Mouse (Mus musculus) liver, embryonic 16.5 days (tissue): ENCODE data around the gene Fam20b. TPM values are rescaled to one million over a fixed set of nuclear protein-coding genes. Genes with fewer than 3 reads are reported as not detected.

ENCODE experiments used
- ATAC-seq: fragments of 200-750 bp; cut with Nextera tagmentation; 2 replicates; pipeline ENCODE4 v1.8.0; 2017; ENCODE audit warnings: low read depth, mild to moderate bottlenecking, moderate number of reproducible peaks, moderate library complexity
- H3K27ac ChIP-seq: fragments of 300-500 bp; sonication (generic); 2 replicates; pipeline ENCODE4 v1.5.1; 2014; ENCODE audit warnings: mild to moderate bottlenecking, low read length
- H3K27me3 ChIP-seq: fragments of 300-500 bp; sonication (generic); 2 replicates; pipeline ENCODE4 v1.6.1; 2014; ENCODE audit warnings: low read depth, low read length, mixed read lengths; ENCODE audit not compliant: control insufficient read depth, insufficient read depth
- H3K36me3 ChIP-seq: fragments of 300-500 bp; sonication (generic); 2 replicates; pipeline ENCODE4 v1.6.1; 2014; ENCODE audit warnings: mild to moderate bottlenecking; ENCODE audit not compliant: control insufficient read depth, insufficient read depth
- H3K4me1 ChIP-seq: fragments of 300-500 bp; sonication (generic); 2 replicates; pipeline ENCODE4 v1.6.1; 2014; ENCODE audit warnings: low read depth, low read length, mixed read lengths; ENCODE audit not compliant: control insufficient read depth
- H3K4me2 ChIP-seq: fragments of 300-500 bp; sonication (generic); 2 replicates; pipeline ENCODE4 v1.6.1; 2014; ENCODE audit warnings: low read depth, low read length, mixed read lengths
- H3K4me3 ChIP-seq: fragments of 300-500 bp; sonication (generic); 2 replicates; pipeline ENCODE4 v1.5.1; 2014; ENCODE audit warnings: low read depth, mild to moderate bottlenecking, low read length
- H3K9ac ChIP-seq: fragments of 300-500 bp; sonication (generic); 2 replicates; pipeline ENCODE4 v1.6.1; 2014; ENCODE audit warnings: low read depth, low read length
- H3K9me3 ChIP-seq: fragments of 300-500 bp; sonication (generic); replicated peaks from 2 replicates; pipeline ENCODE4 v1.6.1; 2016; ENCODE audit warnings: low read length; ENCODE audit not compliant: control insufficient read depth
- WGBS: fragments of 180-500 bp; shearing (Covaris S2); extraction: QIAGEN DNeasy Blood & Tissue Kit; methylation state at CpG from one replicate; pipeline ENCODE4 v1.1.7; 2014; ENCODE audit not compliant: insufficient replicate concordance; 5-methylcytosine and 5-hydroxymethylcytosine counted together
- polyA plus RNA-seq: library from polyadenylated mRNA; unstranded; fragments of >200 nt; fragmentation: Nextera tagmentation; extraction: Ambion mirVana; gene quantifications from 2 replicates; pipeline ENCODE4 v1.2.1, GENCODE M21; 2015

Gene Fam20b
- polyA plus RNA-seq, 1 experiment from 2014 or later = 8.0 TPM

DNA sequence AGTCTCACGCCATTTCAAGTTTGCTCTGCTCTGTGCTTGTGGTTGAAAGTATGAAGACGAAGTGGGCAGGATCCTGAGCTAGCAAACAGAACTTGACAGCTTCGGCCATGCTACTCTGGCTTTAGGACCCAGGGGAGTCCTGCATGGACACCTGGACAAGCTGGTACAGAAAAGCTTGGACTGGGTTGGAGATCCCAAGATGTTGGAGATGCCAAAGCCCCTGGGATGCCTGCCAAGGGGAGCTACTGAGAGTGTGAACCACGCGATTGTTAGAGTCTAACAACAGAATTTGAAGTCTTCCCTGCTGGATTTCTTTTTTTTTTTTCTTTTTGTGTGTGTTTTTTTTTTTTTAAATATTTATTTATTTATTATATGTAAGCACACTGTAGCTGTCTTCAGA is 42.3 kb downstream of the Fam20b start:
- Histone ChIP-seq H3K36me3 (0 out of 2 replicates have a peak, but pooled peaks cover 2% of the 10 kb centered on the region), H3K27ac (no peak overlapping the region), H3K4me3 (no peak overlapping the region), H3K4me2 (no peak overlapping the region), H3K9ac (no peak overlapping the region), H3K4me1 (peaks cover 9% of the 10 kb centered on the region), H3K27me3 (no peaks in the 10 kb centered on the region; the same call in 1 of the 2 replicates), H3K9me3 (no peaks in the 10 kb centered on the region)
- 57% methylated on average over 5 of the region's 5 CpGs for WGBS
- no peak for ATAC-seq

DNA sequence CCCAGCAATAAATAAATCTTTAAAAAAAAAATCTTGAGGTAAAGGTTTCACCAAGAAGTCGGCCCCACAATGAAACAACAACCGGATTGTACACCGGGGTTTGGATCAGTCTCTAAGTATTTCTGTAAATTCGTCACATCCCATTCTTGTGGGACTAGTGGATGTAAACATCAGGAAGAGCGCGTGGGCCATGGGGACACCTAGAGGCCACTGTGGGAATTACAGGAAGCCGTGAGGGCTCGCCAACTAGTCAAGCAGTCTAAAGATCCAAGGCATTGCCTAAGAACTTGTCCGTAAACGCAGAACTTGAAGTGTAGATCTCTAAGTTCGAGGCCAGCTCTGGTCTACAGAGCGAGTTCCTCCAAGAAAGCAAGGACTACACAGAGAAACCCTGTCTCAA is 42.7 kb downstream of the Fam20b start:
- no peak overlapping the region for H3K4me3 ChIP-seq
- no peak overlapping the region for H3K27ac ChIP-seq
- H3K4me1 ChIP-seq = peaks cover 9% of the 10 kb centered on the region
- no peak for ATAC-seq
- H3K36me3 ChIP-seq = no peaks in the 10 kb centered on the region
- 23% methylated on average over 12 of the region's 12 CpGs for WGBS
- no peak overlapping the region for H3K4me2 ChIP-seq
- H3K9ac ChIP-seq = no peak overlapping the region
- H3K9me3 ChIP-seq = no peaks in the 10 kb centered on the region
- no peaks in the 10 kb centered on the region; the same call in 1 of the 2 replicates for H3K27me3 ChIP-seq

DNA sequence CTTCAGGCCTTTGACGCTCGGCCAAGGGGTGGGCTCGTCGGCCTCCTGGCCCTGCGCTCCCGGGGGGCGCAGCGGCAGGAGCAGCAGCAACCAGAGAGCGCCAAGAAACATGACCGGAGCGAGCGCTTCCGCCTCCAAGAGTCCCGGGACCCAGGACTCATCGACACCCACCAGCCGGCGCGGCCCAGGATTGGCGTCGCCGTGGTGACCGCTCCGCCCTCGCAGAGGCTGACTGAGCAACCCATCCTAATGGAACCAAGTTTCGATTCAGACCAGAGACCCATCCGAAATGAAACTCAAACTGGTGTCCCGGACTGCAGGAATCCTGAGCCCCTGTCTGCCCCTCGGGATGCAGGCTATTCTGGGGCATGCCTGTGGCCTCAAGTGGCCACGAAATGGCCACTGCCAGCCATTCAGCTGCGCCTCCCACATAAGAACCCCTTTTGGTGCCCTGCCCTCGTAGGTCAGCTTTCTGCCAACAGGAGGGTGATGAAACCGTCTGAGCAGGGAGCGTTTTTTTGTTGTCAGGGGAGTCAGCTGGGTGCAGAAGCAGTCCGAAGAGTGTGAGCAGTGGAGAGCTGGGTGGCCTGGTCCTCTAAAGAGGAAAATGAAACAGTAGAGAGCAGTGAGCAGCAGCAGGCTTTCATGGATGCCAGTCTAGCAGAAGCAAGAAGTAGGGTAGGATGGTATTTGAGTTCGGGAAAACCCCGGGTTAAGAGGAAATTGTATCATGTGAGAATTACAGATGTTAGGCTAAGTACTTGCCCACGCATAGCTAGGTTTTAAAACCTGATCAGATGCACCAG is 44.5 kb downstream of the Fam20b start, which contains the start of gene Tor3a:
Gene Tor3a, minus strand, starts transcription at position 162 of the 806 bp plus-strand sequence.
- peak within 1 kb of the TSS; percentile 5; the same call in 1 of the 2 replicates for H3K27ac ChIP-seq
- peak; percentile 83 for ATAC-seq
- H3K9ac ChIP-seq = peak within 1 kb of the TSS; percentile 64
- H3K9me3 ChIP-seq = no peaks in the 10 kb centered on the region
- H3K36me3 ChIP-seq = no peaks in the 10 kb centered on the region
- peak within 1 kb of the TSS; percentile 68 for H3K4me3 ChIP-seq
- H3K4me2 ChIP-seq = peak within 1 kb of the TSS; percentile 90
- peaks cover 9% of the 10 kb centered on the region for H3K4me1 ChIP-seq
- no peaks in the 10 kb centered on the region; the same call in 1 of the 2 replicates for H3K27me3 ChIP-seq
- whole genome bisulfite sequencing = 4% methylated on average over 37 of the region's 37 CpGs

DNA sequence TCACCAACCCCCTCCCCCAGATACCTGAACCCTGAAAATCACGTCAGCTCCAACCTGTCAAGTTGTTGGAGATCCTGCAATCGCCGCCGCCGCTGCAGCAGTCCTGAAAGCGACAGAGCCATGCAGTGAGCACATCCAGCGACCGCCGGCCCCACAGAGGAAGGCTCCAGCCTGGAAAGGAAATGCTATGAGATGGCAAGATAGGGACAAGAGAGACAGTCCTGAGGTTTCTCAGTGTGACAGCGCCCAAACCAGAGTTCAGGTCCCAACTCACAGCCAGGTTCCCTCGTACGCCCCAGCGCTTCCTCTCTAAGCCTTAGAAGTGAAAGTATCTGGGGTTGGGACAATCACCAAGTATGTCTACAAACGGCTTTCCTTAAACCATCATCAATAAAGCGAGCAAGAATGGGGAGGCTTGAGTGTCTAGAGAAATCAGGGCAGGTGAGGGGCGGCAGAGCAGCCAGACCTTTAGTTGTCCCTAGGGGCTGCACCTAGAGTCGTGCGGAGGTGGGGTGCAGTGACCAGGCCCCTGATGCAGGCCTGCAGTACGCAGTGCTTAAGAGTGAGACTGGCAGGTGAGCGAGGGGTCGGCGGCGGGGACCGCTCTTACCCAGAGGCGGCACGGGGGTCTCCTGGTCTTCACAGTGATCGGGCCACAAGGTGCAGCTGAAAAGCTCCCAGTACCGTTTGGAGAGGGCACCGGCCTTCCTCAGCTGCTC is 45.3 kb downstream of the Fam20b start:
- H3K27ac ChIP-seq = 0 out of 2 replicates have a peak overlapping the region, but pooled peaks have one; percentile 5
- H3K4me1 ChIP-seq = peaks cover 9% of the 10 kb centered on the region
- no peaks in the 10 kb centered on the region; the same call in 1 of the 2 replicates for H3K27me3 ChIP-seq
- ATAC-seq = peak; percentile 16; the same call in 1 of the 2 replicates
- peak overlapping the region; percentile 90 for H3K4me2 ChIP-seq
- under 1% methylated on average over 29 of the region's 29 CpGs for WGBS
- H3K9me3 ChIP-seq = no peaks in the 10 kb centered on the region
- H3K4me3 ChIP-seq = peak overlapping the region; percentile 68
- H3K9ac ChIP-seq = peak overlapping the region; percentile 64
- H3K36me3 ChIP-seq = no peaks in the 10 kb centered on the region

DNA sequence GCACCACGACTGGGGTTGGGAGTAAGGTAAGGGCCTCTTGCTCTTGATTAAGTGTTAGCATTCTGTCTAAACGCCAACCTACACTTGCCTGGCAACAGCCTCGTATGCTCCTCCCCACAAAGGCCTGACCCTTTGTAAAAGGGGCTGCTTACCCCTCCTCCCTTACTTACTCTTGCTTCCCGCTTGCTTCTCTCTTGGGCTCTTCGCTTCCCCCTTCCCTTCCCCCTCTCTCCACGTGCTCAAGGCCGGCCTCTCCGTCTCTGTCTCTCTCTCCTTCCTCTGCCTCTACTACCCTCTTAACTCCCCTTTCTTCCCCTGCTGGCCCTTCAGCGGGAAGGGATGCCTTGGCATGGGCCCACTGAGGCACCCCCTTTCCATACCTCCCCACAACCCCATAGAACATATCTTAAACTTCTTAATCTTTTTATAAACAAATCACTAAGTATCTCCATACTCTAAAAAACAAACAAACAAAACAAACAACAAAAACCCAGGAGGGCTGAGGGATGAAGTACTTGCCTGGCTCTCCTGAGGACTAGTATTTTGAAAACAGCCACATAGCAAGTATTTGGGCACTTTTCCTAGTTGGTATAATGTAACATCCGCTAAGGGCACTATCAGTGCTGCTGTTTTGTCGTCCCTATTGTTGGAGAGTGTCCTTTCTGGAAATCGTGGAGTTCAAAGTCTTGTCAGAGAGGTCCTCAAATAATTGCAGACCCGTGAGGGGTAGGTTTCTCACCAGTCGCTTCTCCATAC is 46.0 kb downstream of the Fam20b start:
- peak overlapping the region; percentile 64 for H3K9ac ChIP-seq
- no peaks in the 10 kb centered on the region for H3K36me3 ChIP-seq
- H3K9me3 ChIP-seq = no peaks in the 10 kb centered on the region
- H3K4me1 ChIP-seq = peaks cover 9% of the 10 kb centered on the region
- H3K4me2 ChIP-seq = peak overlapping the region; percentile 90
- 12% methylated on average over 14 of the region's 14 CpGs for WGBS
- H3K27ac ChIP-seq = 0 out of 2 replicates have a peak overlapping the region, but pooled peaks have one; percentile 5
- H3K4me3 ChIP-seq = peak overlapping the region; percentile 68
- H3K27me3 ChIP-seq = no peaks in the 10 kb centered on the region; the same call in 1 of the 2 replicates
- no peak for ATAC-seq

DNA sequence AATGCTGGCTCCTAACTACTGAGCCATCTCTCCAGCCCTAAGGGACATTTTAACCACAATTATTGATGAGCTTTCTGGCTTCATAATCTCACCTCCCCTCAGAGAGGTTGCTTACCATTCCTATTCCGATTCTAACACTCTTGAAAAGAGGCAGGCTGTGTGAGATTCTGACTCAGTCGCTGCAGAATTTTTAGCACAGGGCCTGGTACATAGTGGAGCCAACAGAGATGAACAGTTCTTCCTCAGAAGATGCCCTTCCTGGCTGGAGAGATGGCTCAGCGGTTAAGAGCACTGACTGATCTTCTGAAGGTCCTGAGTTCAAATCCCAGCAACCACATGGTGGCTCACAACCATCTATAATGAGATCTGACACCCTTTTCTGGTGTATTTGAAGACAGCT is 47.0 kb downstream of the Fam20b start:
- ATAC-seq = no peak
- no peaks in the 10 kb centered on the region; the same call in 1 of the 2 replicates for H3K27me3 ChIP-seq
- H3K27ac ChIP-seq = no peak overlapping the region
- no peak overlapping the region for H3K4me3 ChIP-seq
- no peaks in the 10 kb centered on the region for H3K36me3 ChIP-seq
- peaks cover 11% of the 10 kb centered on the region for H3K4me1 ChIP-seq
- H3K9me3 ChIP-seq = no peaks in the 10 kb centered on the region
- 70% methylated on average over 3 of the region's 3 CpGs for WGBS
- no peak overlapping the region for H3K4me2 ChIP-seq
- H3K9ac ChIP-seq = no peak overlapping the region

DNA sequence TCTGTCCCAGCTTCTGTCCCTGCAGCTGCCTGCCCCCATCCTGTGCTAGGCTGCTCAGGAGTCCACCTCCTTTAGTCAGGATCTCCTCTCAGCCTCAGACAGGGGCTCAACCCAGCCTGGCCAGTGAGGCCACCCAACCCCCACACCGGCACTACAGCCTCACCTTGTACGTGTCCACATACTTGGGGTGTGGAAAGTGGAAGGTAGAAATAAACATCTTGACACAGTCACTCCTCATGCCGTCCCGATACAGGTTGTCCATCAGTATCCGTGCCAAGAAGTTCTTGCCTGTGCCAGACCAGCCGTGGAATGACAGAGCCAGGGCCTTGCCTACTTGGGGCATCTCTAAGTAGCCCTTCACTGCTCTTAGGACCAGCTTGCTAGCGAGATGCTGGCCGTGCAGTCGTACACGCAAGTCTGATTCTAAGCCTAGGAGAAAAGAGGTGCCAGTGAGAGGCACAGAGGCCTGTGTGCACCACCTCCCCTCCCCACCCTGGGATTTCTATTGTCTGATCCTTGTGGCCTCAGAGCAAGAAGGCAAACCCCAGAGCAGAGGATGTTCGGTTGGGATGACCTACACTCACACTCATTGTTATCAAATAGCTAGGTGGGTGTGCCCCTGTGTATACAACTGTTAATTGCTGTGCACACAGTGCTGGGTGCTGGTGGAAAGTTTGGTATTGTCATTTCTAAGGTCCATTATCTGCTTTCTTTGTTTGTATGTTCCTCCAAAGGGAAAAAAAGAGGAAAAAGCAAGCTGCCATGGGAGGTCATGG is 49.5 kb downstream of the Fam20b start:
- H3K27me3 ChIP-seq = no peaks in the 10 kb centered on the region; the same call in 1 of the 2 replicates
- ATAC-seq = no peak
- no peak overlapping the region for H3K4me2 ChIP-seq
- no peak overlapping the region for H3K9ac ChIP-seq
- 67% methylated on average over 11 of the region's 11 CpGs for WGBS
- no peaks in the 10 kb centered on the region for H3K36me3 ChIP-seq
- H3K4me3 ChIP-seq = no peak overlapping the region
- no peak overlapping the region for H3K27ac ChIP-seq
- no peaks in the 10 kb centered on the region for H3K9me3 ChIP-seq
- H3K4me1 ChIP-seq = peaks cover 7% of the 10 kb centered on the region

DNA sequence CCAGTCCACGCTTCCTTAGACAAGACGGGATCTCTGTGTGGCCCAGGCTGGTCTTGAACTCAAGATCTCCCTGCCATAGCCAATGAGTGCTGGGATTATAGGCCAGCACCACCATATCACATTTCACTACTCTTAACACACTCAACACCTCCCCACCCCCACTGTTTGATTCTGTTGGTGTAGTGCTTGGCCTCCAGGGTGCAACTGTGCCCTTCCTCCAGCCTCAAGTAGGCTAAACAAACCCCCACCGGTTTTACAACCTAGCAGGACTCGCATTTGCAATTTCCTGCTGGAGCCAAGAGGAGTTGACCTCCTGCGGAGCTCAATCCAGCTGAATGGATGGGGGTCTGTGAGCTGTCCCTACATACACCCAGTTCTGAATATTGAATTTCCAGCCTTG is 50.3 kb downstream of the Fam20b start:
- H3K4me3 ChIP-seq = no peak overlapping the region
- H3K4me2 ChIP-seq = no peak overlapping the region
- no peak overlapping the region for H3K27ac ChIP-seq
- no peak for ATAC-seq
- no peaks in the 10 kb centered on the region for H3K27me3 ChIP-seq
- peaks cover 6% of the 10 kb centered on the region for H3K4me1 ChIP-seq
- H3K9ac ChIP-seq = no peak overlapping the region
- no peaks in the 10 kb centered on the region for H3K9me3 ChIP-seq
- WGBS = 47% methylated on average over 5 of the region's 5 CpGs
- no peaks in the 10 kb centered on the region for H3K36me3 ChIP-seq
